Mouse (Mus musculus): Measurements from ENCODE around the gene Taf3. TPM values are rescaled to one million over a fixed set of nuclear protein-coding genes. Genes with fewer than 3 reads are reported as not detected.

Taf3 gene
- total RNA-seq (2017) = 9.1 and 12.7 TPM in 2 replicates

DNA sequence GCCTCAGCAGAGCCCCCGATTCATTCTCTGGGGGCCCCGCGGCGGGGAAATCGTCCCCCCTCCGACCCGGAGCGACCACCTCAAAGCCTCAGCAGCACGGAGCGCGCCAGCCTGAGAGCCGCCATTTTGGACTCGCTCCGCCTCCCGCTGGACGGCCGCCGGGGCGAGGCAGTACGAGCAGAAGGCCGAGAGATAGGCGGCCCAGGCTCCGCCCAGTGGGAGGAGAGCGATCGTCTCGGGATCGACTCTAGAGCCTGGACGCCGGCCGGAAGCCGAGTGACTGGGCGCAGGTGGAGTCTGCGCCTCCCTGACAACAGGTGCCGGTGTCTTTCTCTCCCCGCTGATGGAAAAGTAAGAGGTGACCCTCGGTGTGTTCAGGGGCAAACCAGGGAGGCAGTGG is at the start of gene Taf3:
Gene Taf3, minus strand, starts transcription at position 136 of the 400 bp plus-strand sequence.
- ATAC-seq (replicated peaks in 1 of 2; ENCODE audit: insufficient read depth in 1 of 2, low FRiP score in 2 of 2, low TSS enrichment in 1 of 2, low read depth in 1 of 2, poor library complexity in 2 of 2, severe bottlenecking in 2 of 2) = peak; percentile 93 to 97

DNA sequence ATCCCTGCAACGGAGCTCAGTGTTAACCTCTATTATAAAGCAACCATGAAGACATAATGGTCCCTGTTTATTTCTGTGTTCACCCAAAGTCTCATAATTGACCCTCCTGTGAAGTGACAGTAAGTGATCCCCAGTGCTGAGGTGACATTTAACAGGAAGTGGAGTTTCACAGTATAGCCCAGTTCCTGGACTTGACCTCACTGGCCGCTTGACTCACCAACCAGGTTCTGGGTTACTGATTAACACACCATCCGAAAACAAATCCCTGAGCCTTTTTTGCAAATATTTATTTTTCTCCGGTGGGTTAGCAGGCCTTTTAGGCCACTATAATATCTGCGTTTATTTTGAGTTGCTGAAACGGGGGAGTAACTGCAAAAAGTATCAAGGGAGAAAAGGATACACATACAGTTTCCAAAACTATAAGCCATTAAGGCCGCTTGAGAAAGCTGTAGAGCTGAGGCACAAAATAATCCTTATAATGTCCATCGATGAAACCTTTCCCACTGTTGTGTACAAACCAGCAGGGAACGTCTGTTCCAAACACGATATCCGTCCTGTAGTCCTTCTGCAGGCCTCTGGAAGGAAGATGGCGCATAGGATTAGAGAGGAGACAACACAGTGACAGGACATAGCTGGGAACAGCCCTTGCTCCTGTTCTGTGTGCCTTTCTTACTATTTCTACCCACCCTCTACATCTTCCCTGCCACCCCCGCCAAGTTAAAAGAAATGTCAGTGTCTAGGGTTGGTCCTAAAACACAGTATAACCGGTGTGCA is 46.1 kb upstream of the Taf3 start:
- ATAC-seq (replicated peaks in 1 of 2; ENCODE audit: insufficient read depth in 1 of 2, low FRiP score in 2 of 2, low TSS enrichment in 1 of 2, low read depth in 1 of 2, poor library complexity in 2 of 2, severe bottlenecking in 2 of 2) = no peak

DNA sequence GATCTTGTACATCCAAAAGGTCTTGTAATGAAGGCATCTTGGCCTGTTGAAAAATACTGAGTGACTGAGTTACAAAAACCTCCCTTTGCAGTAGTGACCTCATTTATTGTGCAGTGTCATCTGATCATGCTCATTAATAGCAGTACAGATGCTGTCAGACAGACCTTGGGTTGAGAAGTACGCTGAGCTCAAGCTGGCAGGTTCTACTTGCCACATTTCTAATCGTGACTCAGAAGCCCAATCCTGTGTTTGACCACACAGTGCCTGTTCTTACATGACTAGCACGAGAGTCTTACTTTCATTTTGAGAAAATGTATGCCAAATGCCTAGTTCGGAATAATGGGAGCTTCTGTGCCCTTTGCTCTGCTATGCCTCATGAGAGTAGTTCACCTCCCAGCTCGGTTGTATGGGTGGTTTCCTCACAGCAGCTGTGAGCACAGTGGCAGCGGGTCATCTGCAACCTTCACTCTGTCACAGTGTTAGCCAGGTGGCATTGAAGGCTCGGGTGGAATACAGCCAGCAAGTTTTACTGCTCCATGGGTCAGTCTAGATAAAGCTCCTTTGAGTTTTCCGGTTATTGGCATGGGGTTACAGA is 39.0 kb upstream of the Taf3 start:
- ATAC-seq (replicated peaks in 1 of 2; ENCODE audit: insufficient read depth in 1 of 2, low FRiP score in 2 of 2, low TSS enrichment in 1 of 2, low read depth in 1 of 2, poor library complexity in 2 of 2, severe bottlenecking in 2 of 2) = no peak

DNA sequence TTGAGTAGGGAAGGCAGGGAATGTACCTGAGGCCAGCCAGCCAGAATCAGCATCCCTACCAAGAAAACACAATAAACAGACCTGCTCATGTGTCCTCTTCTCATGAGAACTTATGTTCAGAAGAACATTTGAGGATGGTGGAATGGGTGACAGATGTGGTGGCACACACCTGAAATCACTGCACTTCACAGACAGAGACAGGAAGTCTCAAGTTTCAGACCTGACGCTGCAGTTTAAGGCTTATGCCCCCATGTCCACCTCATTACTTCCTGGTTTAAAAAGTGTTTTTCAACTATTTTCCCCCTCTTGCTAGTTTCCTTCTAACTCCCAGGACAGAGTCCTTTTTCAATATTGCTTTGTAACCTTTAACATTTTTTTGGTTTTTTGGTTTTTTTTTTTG is 34.3 kb upstream of the Taf3 start:
- ATAC-seq (replicated peaks in 1 of 2; ENCODE audit: insufficient read depth in 1 of 2, low FRiP score in 2 of 2, low TSS enrichment in 1 of 2, low read depth in 1 of 2, poor library complexity in 2 of 2, severe bottlenecking in 2 of 2) = no peak

DNA sequence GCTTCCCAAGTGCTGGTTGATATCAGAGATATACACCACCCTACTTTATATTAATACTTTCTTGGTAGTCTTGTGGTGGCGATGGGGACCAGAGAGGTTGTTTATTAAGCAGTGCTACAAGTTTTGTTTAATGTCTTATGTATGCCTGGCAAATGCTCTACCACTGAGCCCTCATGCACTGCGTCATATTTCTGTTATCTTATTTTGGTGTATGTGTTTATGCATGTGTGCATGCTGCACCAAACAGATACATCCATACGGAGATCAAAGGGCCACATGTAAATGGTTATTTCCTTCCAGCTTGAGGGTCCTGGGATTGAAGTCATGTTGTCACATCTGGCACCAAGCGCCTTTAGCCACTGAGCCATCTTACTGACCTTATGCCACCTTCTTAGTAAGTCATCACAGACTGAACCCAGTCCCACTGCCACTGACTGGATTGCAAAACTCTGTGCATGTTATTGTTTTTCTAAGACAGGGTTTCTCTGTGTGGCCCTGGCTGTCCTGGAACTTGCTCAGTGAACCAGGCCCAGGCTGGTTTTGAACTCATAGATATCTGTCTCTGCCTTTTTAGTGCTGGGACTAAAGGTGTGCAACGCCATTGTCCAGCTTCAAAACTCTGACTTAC is 33.2 kb upstream of the Taf3 start:
- no peak for ATAC-seq (replicated peaks in 1 of 2; ENCODE audit: insufficient read depth in 1 of 2, low FRiP score in 2 of 2, low TSS enrichment in 1 of 2, low read depth in 1 of 2, poor library complexity in 2 of 2, severe bottlenecking in 2 of 2)

DNA sequence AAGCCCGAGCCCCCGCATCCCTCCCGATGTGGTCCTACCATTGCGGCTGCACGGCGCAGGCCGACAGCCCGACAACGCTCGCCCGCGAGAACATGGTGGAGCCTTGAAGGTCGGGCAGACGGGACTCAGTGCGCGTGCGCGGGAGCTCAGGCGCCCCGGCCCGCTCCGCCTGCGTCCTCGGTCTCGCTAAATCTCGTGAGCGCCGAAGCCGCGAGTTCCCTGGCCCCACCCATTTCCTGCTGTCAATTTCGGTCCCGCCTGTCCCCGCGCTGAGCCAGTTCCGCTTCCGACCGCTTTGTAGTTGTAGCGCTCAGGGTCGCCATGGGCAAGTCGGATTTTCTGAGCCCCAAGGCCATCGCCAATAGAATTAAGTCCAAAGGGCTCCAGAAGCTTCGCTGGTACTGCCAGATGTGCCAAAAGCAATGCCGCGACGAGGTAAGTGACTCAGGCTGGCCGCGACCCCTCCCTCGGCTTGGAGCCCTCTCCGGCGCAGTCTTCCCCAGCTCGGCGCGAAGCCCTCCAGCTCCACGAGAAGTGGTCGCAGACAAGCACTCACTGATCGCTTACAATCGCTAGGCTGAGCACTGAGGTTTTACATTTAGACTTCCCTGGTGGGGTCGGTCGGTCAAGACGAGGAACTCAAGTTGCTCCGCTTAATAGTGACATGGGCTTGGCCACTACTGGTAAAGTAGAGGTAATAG is 32.1 kb upstream of the Taf3 start, which contains the start of the genes Atp5c1 and Kin:
Gene Atp5c1, minus strand, starts transcription at position 201 of the 701 bp plus-strand sequence.
Gene Kin, plus strand, starts transcription at position 284 of the 701 bp plus-strand sequence.
- ATAC-seq (replicated peaks in 1 of 2; ENCODE audit: insufficient read depth in 1 of 2, low FRiP score in 2 of 2, low TSS enrichment in 1 of 2, low read depth in 1 of 2, poor library complexity in 2 of 2, severe bottlenecking in 2 of 2) = peak; percentile 93 to 98

DNA sequence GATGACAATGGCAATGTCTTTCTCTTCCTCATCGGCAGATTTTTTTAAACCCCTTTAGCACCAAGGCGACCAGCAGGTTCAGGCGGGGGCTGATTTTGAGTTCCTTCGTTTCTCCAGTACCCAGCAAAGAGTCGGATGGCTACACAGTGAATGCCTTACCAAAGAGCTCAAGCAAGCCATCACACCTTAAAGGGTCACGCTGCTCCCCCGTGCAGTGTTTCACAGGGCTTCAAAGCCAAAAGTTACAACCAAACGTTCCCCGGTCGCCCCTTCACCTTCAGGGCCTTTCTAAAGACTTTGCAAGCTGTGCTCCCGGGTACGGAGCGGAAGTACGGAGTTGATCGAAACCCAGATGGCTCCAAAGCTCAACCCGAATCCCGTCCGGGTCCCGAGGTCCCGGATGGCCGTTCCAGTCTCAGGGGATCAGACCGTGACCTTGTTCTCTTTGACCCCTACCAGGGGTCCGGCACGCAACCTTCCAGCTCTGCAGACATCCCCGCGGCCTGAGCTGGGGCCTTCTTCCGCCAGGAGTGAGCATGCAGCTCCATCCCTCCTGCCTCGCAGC is 31.4 kb upstream of the Taf3 start:
- peak in 1 of 2 experiments; percentile 39; a peak in 1 of 4 replicates for ATAC-seq (replicated peaks in 1 of 2; ENCODE audit: insufficient read depth in 1 of 2, low FRiP score in 2 of 2, low TSS enrichment in 1 of 2, low read depth in 1 of 2, poor library complexity in 2 of 2, severe bottlenecking in 2 of 2)

DNA sequence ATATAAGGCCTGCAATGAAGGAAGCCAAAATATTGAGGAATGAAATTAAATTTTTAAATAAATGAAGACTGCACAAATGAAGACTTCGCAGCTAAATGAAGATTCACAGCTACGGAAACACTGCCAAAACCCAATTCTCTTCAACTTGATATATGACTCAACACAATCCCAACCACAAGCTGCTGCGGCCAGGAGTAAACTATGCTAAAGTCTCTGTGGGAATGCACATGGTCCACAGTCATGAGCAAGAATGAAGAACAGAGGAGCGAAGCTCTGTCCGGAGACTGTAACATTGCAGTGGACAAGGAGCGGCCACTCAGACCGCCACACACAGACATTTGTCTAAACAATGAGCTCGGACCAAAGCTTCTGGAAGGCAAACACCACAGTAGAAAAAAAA is 28.3 kb upstream of the Taf3 start:
- no peak for ATAC-seq (replicated peaks in 1 of 2; ENCODE audit: insufficient read depth in 1 of 2, low FRiP score in 2 of 2, low TSS enrichment in 1 of 2, low read depth in 1 of 2, poor library complexity in 2 of 2, severe bottlenecking in 2 of 2)

DNA sequence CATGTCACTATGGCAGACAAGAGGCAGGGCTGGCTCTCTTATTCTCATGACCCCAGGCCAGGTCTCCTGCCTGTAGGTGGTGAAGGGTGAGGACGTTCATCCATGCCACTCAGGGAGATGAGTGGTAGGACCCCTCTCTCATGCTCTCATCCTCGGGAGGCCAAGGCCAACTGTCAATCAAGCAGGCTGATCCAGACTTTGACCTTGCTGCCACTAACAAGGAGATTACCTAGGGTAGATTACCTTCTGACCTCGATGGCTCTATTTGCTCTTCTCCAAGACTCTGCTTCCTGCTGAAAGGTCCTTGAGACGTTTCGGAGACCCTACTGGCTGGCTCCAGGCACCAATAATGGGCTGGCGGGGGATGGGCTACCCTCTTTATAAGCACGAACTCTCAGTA is 26.1 kb upstream of the Taf3 start:
- no peak for ATAC-seq (replicated peaks in 1 of 2; ENCODE audit: insufficient read depth in 1 of 2, low FRiP score in 2 of 2, low TSS enrichment in 1 of 2, low read depth in 1 of 2, poor library complexity in 2 of 2, severe bottlenecking in 2 of 2)

DNA sequence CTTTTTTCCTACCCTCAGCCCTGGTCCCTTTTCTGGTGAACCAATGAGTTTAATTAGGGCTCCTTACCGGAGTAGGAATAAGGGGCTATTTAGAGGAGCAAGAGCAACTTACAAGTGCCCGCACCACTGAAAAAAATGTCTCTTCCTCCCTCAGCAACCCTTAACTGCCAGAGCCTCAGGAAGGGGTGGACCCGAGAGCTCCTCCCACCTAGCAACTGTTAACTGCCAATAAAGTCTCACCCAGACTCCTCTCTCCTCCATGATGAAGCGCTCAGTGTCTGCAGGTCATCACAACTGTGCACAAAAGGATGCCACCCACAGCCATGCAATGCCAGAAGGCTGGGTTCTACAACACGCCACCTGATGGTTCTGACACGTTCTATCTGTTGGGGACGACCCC is 23.4 kb upstream of the Taf3 start:
- peak; percentile 34 to 48; a peak in 1 of 4 replicates for ATAC-seq (replicated peaks in 1 of 2; ENCODE audit: insufficient read depth in 1 of 2, low FRiP score in 2 of 2, low TSS enrichment in 1 of 2, low read depth in 1 of 2, poor library complexity in 2 of 2, severe bottlenecking in 2 of 2)

DNA sequence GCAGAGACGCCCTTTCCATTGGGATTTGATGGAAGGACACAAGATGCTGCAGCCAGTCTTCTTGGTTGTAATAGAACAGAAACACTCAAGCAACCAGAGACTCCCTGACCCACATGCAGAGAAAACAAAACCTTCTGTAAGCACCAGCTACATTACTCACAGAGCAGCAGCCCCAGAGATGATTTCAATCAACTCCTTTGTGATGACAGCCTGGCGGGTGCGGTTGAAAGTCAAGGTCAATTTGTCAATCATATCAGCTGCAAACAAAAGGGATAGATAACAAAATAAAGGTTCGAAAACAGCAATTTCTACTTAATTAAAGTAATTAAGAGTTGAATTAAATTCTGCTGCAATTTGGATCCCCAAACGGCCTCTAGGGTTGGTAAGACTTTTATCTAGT is 10.4 kb upstream of the Taf3 start:
- no peak for ATAC-seq (replicated peaks in 1 of 2; ENCODE audit: insufficient read depth in 1 of 2, low FRiP score in 2 of 2, low TSS enrichment in 1 of 2, low read depth in 1 of 2, poor library complexity in 2 of 2, severe bottlenecking in 2 of 2)

DNA sequence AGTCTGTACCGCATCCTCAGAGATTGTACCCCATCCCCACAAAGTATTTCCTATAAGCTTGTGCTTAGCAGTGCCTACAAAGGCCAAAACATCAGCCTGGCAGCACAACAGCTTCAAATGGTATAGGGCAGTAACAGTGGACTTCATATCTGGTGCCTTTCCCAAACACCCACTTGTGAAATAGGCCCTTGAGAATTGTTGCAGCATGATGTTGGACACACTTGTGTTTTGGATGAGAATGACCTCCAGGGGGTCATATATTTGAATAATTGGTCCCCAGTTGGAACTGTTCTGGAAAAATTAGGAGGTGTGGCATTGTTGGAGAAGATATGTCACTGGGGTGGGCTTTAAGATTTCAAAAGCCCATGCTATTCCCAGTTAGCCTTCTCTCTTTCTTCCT is 3.6 kb upstream of the Taf3 start:
- no peak for ATAC-seq (replicated peaks in 1 of 2; ENCODE audit: insufficient read depth in 1 of 2, low FRiP score in 2 of 2, low TSS enrichment in 1 of 2, low read depth in 1 of 2, poor library complexity in 2 of 2, severe bottlenecking in 2 of 2)

DNA sequence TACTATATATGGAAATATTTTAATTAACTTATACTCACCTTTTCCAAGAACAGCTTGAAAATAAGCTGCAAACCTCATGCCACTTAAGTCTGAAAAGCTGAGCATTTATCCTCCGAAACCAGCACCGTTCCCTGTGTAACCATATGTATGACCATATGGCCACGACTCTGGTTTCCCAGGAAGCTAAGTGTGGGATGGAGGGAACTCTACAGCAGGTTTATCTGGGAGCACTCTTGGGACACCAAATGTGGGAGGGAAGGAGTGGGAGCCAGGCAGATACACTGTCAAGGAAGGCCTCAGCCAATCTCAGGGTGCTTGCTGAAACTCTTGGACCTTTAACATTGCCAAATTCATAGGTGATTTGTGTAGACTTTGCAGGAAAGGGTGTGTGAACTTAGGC is 2.5 kb upstream of the Taf3 start:
- no peak for ATAC-seq (replicated peaks in 1 of 2; ENCODE audit: insufficient read depth in 1 of 2, low FRiP score in 2 of 2, low TSS enrichment in 1 of 2, low read depth in 1 of 2, poor library complexity in 2 of 2, severe bottlenecking in 2 of 2)

DNA sequence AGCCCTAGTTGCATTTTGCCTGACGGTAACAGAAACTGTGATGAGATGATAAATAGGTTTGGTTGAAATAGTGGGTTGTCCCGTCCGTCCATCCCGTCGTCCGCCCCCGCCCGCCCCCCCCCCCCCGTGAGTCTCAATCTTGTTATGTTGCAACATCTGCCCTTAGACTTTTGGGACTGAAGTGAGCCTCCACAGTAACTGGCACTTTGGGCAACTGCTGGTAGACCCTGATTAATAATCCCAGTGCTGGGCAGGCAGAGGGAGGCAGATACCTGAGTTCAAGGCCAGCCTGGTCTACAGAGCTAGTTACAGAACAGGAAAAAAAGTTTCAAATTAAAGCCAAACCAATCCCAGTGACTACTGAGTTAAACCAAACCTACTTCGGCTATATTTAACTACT is 1.1 kb upstream of the Taf3 start:
- no peak for ATAC-seq (replicated peaks in 1 of 2; ENCODE audit: insufficient read depth in 1 of 2, low FRiP score in 2 of 2, low TSS enrichment in 1 of 2, low read depth in 1 of 2, poor library complexity in 2 of 2, severe bottlenecking in 2 of 2)

DNA sequence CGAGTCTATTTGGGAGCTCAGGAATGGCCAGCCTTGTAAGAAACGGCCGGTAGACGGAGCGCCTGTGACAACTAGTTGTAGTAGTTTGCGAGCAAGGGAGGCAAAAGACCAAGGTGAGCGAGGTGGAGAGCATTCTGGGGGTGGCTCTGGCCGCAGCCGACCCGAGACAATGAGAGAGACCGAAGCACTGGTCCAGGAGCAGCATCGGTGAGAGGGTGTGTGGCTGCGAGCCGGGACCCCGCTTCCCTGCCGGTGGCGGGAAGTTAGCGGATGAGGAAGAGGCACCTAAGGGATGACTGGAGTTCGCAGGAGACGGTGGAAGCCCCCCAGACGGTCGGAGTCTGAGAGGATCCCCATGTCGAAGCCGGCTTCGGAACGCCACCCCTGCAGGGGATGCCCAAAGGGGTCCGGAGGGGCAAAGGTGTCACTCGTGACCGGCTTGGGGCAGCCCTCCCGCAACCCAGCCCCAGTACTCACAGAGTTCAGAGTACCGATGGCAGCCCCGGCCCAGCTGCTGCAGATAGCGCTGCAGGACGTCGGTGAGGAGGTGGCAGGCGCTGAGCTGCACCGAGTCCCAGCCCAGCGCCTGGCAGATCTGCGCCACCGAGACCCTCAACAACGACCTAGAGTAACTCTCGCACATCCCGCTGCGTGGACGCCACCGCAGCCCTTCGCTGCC is 499 bp downstream of the Taf3 start:
- ATAC-seq (replicated peaks in 1 of 2; ENCODE audit: insufficient read depth in 1 of 2, low FRiP score in 2 of 2, low TSS enrichment in 1 of 2, low read depth in 1 of 2, poor library complexity in 2 of 2, severe bottlenecking in 2 of 2) = peak; percentile 22 to 51

DNA sequence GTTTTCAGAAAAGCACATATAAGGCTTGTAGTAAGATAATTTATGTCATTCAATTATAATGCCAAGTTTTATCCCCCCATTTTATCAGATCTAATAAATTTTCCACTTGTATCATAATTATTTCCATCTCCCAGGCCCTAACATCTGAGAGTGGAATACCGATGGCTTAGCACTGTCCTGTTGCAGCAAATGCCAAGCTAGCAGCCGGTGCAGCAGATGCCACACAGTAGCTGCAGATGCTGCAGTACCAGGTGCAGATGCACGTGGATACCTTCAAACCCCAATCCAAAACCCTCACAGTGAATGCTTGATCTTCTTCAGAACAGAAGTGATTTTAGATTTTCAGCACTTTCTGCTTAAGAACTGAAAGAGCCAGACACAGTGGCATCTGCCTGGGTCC is 13.4 kb downstream of the Taf3 start:
- ATAC-seq (replicated peaks in 1 of 2; ENCODE audit: insufficient read depth in 1 of 2, low FRiP score in 2 of 2, low TSS enrichment in 1 of 2, low read depth in 1 of 2, poor library complexity in 2 of 2, severe bottlenecking in 2 of 2) = no peak

DNA sequence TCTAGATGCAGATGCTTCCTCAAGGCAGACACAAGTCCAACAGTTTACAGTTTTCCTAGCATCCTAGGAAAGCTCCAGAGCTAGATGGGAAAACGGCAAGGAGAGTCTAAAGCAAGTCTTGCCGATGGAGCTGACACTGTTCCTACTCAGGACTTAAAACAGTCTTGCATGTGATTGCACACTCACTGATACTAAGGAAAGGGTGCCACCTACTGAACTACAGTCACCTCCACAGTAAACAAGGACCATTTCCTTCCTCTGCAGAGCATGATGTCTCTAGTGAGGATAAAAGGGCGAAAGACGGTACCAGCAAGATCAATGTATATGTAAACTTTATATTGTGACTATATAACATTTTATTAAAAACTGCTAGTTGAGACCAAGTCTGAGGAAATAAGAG is 14.7 kb downstream of the Taf3 start:
- ATAC-seq (replicated peaks in 1 of 2; ENCODE audit: insufficient read depth in 1 of 2, low FRiP score in 2 of 2, low TSS enrichment in 1 of 2, low read depth in 1 of 2, poor library complexity in 2 of 2, severe bottlenecking in 2 of 2) = no peak
